Mouse (Mus musculus): ENCODE measurements around the gene Ush2a. TPM values are rescaled to one million over a fixed set of nuclear protein-coding genes. Genes with fewer than 3 reads are reported as not detected.

The Ush2a gene
- polyA plus RNA-seq, 1 experiment from 2014 or later = 0.10 TPM

- no peak overlapping the region for H3K27ac ChIP-seq (ENCODE audit: low read depth, low read length)
- H3K4me2 ChIP-seq = no peak overlapping the region
- 73% methylated on average over 8 of the region's 8 CpGs for WGBS
- H3K4me3 ChIP-seq (ENCODE audit: low read depth, low read length) = no peak overlapping the region
- H3K9me3 ChIP-seq (ENCODE audit: control insufficient read depth, low read length) = no peaks in the 10 kb centered on the region
- no peak for DNase-seq (ENCODE audit: low spot score)
- no peaks in the 10 kb centered on the region for H3K4me1 ChIP-seq (replicated peaks; ENCODE audit: control insufficient read depth, insufficient read depth, low read length)
- H3K9ac ChIP-seq (ENCODE audit: low read depth, low read length) = no peak overlapping the region
- no peaks in the 10 kb centered on the region for H3K27me3 ChIP-seq (replicated peaks; ENCODE audit: control insufficient read depth, insufficient read depth, low read length)
- H3K36me3 ChIP-seq (ENCODE audit: control insufficient read depth, insufficient read depth, low read length) = no peaks in the 10 kb centered on the region
- no peak for ATAC-seq (replicated peaks; ENCODE audit: low FRiP score)
Measured at GRCm38 (mm10) chr1:188674640-188675510, 413.1 kb downstream of the Ush2a start.

GRCm38 (mm10) chr1:188675511-188675863 is 413.7 kb downstream of the Ush2a start:
- H3K4me2 ChIP-seq = no peak overlapping the region
- no peaks in the 10 kb centered on the region for H3K27me3 ChIP-seq (replicated peaks; ENCODE audit: control insufficient read depth, insufficient read depth, low read length)
- no peaks in the 10 kb centered on the region for H3K4me1 ChIP-seq (replicated peaks; ENCODE audit: control insufficient read depth, insufficient read depth, low read length)
- H3K9ac ChIP-seq (ENCODE audit: low read depth, low read length) = no peak overlapping the region
- H3K4me3 ChIP-seq (ENCODE audit: low read depth, low read length) = no peak overlapping the region
- no peaks in the 10 kb centered on the region for H3K36me3 ChIP-seq (ENCODE audit: control insufficient read depth, insufficient read depth, low read length)
- DNase-seq (ENCODE audit: low spot score) (no peak), ATAC-seq (replicated peaks; ENCODE audit: low FRiP score) (peak; percentile 63; the same call in 1 of the 2 replicates)
- H3K27ac ChIP-seq (ENCODE audit: low read depth, low read length) = no peak overlapping the region
- WGBS = 66% methylated on average over 10 of the region's 10 CpGs
- no peaks in the 10 kb centered on the region for H3K9me3 ChIP-seq (ENCODE audit: control insufficient read depth, low read length)

- DNase-seq (ENCODE audit: low spot score) (no peak), ATAC-seq (replicated peaks; ENCODE audit: low FRiP score) (no peak)
- H3K36me3 ChIP-seq (ENCODE audit: control insufficient read depth, insufficient read depth, low read length) = no peaks in the 10 kb centered on the region
- H3K4me3 ChIP-seq (ENCODE audit: low read depth, low read length) = no peak overlapping the region
- H3K9me3 ChIP-seq (ENCODE audit: control insufficient read depth, low read length) = no peaks in the 10 kb centered on the region
- no peaks in the 10 kb centered on the region for H3K4me1 ChIP-seq (replicated peaks; ENCODE audit: control insufficient read depth, insufficient read depth, low read length)
- 53% methylated on average over 8 of the region's 8 CpGs for WGBS
- H3K27me3 ChIP-seq (replicated peaks; ENCODE audit: control insufficient read depth, insufficient read depth, low read length) = no peaks in the 10 kb centered on the region
- no peak overlapping the region for H3K27ac ChIP-seq (ENCODE audit: low read depth, low read length)
- H3K4me2 ChIP-seq = no peak overlapping the region
- no peak overlapping the region for H3K9ac ChIP-seq (ENCODE audit: low read depth, low read length)
Measured at GRCm38 (mm10) chr1:188678189-188678588, 416.4 kb downstream of the Ush2a start.

GRCm38 (mm10) chr1:188686362-188686761 is 424.5 kb downstream of the Ush2a start:
- DNase-seq (ENCODE audit: low spot score) (no peak), ATAC-seq (replicated peaks; ENCODE audit: low FRiP score) (no peak)
- H3K9me3 ChIP-seq (ENCODE audit: control insufficient read depth, low read length) = no peaks in the 10 kb centered on the region
- no peak overlapping the region for H3K4me2 ChIP-seq
- H3K4me3 ChIP-seq (ENCODE audit: low read depth, low read length) = no peak overlapping the region
- H3K27me3 ChIP-seq (replicated peaks; ENCODE audit: control insufficient read depth, insufficient read depth, low read length) = no peaks in the 10 kb centered on the region
- no peaks in the 10 kb centered on the region for H3K4me1 ChIP-seq (replicated peaks; ENCODE audit: control insufficient read depth, insufficient read depth, low read length)
- 96% methylated on average over 14 of the region's 14 CpGs for WGBS
- no peak overlapping the region for H3K9ac ChIP-seq (ENCODE audit: low read depth, low read length)
- no peak overlapping the region for H3K27ac ChIP-seq (ENCODE audit: low read depth, low read length)
- H3K36me3 ChIP-seq (ENCODE audit: control insufficient read depth, insufficient read depth, low read length) = no peaks in the 10 kb centered on the region

- H3K9ac ChIP-seq (ENCODE audit: low read depth, low read length) = no peak overlapping the region
- H3K36me3 ChIP-seq (ENCODE audit: control insufficient read depth, insufficient read depth, low read length) = no peaks in the 10 kb centered on the region
- no peak overlapping the region for H3K4me3 ChIP-seq (ENCODE audit: low read depth, low read length)
- 79% methylated on average over 2 of the region's 2 CpGs for WGBS
- no peak for DNase-seq (ENCODE audit: low spot score)
- no peaks in the 10 kb centered on the region for H3K4me1 ChIP-seq (replicated peaks; ENCODE audit: control insufficient read depth, insufficient read depth, low read length)
- no peak for ATAC-seq (replicated peaks; ENCODE audit: low FRiP score)
- no peaks in the 10 kb centered on the region for H3K27me3 ChIP-seq (replicated peaks; ENCODE audit: control insufficient read depth, insufficient read depth, low read length)
- 0 out of 2 replicates have a peak, but pooled peaks cover 3% of the 10 kb centered on the region for H3K9me3 ChIP-seq (ENCODE audit: control insufficient read depth, low read length)
- H3K27ac ChIP-seq (ENCODE audit: low read depth, low read length) = no peak overlapping the region
- H3K4me2 ChIP-seq = no peak overlapping the region
Measured at GRCm38 (mm10) chr1:188696295-188696694, 434.5 kb downstream of the Ush2a start.

- Histone ChIP-seq H3K4me3 (ENCODE audit: low read depth, low read length) (no peak overlapping the region), H3K27ac (ENCODE audit: low read depth, low read length) (no peak overlapping the region), H3K36me3 (ENCODE audit: control insufficient read depth, insufficient read depth, low read length) (no peaks in the 10 kb centered on the region), H3K4me1 (replicated peaks; ENCODE audit: control insufficient read depth, insufficient read depth, low read length) (no peaks in the 10 kb centered on the region), H3K9ac (ENCODE audit: low read depth, low read length) (no peak overlapping the region), H3K4me2 (no peak overlapping the region), H3K9me3 (ENCODE audit: control insufficient read depth, low read length) (no peaks in the 10 kb centered on the region), H3K27me3 (replicated peaks; ENCODE audit: control insufficient read depth, insufficient read depth, low read length) (no peaks in the 10 kb centered on the region)
- WGBS = 76% methylated on average over 4 of the region's 4 CpGs
- no peak for ATAC-seq (replicated peaks; ENCODE audit: low FRiP score)
- DNase-seq (ENCODE audit: low spot score) = no peak
Measured at GRCm38 (mm10) chr1:188708176-188708575, 446.4 kb downstream of the Ush2a start.

GRCm38 (mm10) chr1:188708694-188709093 is 446.9 kb downstream of the Ush2a start:
- H3K4me1 ChIP-seq (replicated peaks; ENCODE audit: control insufficient read depth, insufficient read depth, low read length) = no peaks in the 10 kb centered on the region
- no peaks in the 10 kb centered on the region for H3K27me3 ChIP-seq (replicated peaks; ENCODE audit: control insufficient read depth, insufficient read depth, low read length)
- H3K27ac ChIP-seq (ENCODE audit: low read depth, low read length) = no peak overlapping the region
- H3K4me3 ChIP-seq (ENCODE audit: low read depth, low read length) = no peak overlapping the region
- no peak overlapping the region for H3K4me2 ChIP-seq
- H3K9ac ChIP-seq (ENCODE audit: low read depth, low read length) = no peak overlapping the region
- WGBS = 85% methylated on average over 10 of the region's 10 CpGs
- DNase-seq (ENCODE audit: low spot score) (no peak), ATAC-seq (replicated peaks; ENCODE audit: low FRiP score) (no peak)
- no peaks in the 10 kb centered on the region for H3K36me3 ChIP-seq (ENCODE audit: control insufficient read depth, insufficient read depth, low read length)
- no peaks in the 10 kb centered on the region for H3K9me3 ChIP-seq (ENCODE audit: control insufficient read depth, low read length)

- no peak for DNase-seq (ENCODE audit: low spot score)
- Histone ChIP-seq H3K4me3 (ENCODE audit: low read depth, low read length) (no peak overlapping the region), H3K9ac (ENCODE audit: low read depth, low read length) (no peak overlapping the region), H3K36me3 (ENCODE audit: control insufficient read depth, insufficient read depth, low read length) (no peaks in the 10 kb centered on the region), H3K27me3 (replicated peaks; ENCODE audit: control insufficient read depth, insufficient read depth, low read length) (no peaks in the 10 kb centered on the region), H3K27ac (ENCODE audit: low read depth, low read length) (no peak overlapping the region), H3K9me3 (ENCODE audit: control insufficient read depth, low read length) (no peaks in the 10 kb centered on the region), H3K4me2 (no peak overlapping the region), H3K4me1 (replicated peaks; ENCODE audit: control insufficient read depth, insufficient read depth, low read length) (no peaks in the 10 kb centered on the region)
- ATAC-seq (replicated peaks; ENCODE audit: low FRiP score) = no peak
- 86% methylated on average over 18 of the region's 18 CpGs for WGBS
Measured at GRCm38 (mm10) chr1:188714131-188714530, 452.3 kb downstream of the Ush2a start.

- Histone ChIP-seq H3K9ac (ENCODE audit: low read depth, low read length) (no peak overlapping the region), H3K27ac (ENCODE audit: low read depth, low read length) (no peak overlapping the region), H3K4me1 (replicated peaks; ENCODE audit: control insufficient read depth, insufficient read depth, low read length) (no peaks in the 10 kb centered on the region), H3K27me3 (replicated peaks; ENCODE audit: control insufficient read depth, insufficient read depth, low read length) (no peaks in the 10 kb centered on the region), H3K4me2 (no peak overlapping the region), H3K9me3 (ENCODE audit: control insufficient read depth, low read length) (no peaks in the 10 kb centered on the region), H3K36me3 (ENCODE audit: control insufficient read depth, insufficient read depth, low read length) (no peaks in the 10 kb centered on the region), H3K4me3 (ENCODE audit: low read depth, low read length) (no peak overlapping the region)
- 90% methylated on average over 7 of the region's 7 CpGs for WGBS
- ATAC-seq (replicated peaks; ENCODE audit: low FRiP score) (no peak), DNase-seq (ENCODE audit: low spot score) (no peak)
Measured at GRCm38 (mm10) chr1:188714941-188715340, 453.1 kb downstream of the Ush2a start.

Measured in liver, embryonic 11.5 days (tissue).